Comparison of ENCODE assay signal across 9 mouse cellular contexts in the genomic region with DNA sequence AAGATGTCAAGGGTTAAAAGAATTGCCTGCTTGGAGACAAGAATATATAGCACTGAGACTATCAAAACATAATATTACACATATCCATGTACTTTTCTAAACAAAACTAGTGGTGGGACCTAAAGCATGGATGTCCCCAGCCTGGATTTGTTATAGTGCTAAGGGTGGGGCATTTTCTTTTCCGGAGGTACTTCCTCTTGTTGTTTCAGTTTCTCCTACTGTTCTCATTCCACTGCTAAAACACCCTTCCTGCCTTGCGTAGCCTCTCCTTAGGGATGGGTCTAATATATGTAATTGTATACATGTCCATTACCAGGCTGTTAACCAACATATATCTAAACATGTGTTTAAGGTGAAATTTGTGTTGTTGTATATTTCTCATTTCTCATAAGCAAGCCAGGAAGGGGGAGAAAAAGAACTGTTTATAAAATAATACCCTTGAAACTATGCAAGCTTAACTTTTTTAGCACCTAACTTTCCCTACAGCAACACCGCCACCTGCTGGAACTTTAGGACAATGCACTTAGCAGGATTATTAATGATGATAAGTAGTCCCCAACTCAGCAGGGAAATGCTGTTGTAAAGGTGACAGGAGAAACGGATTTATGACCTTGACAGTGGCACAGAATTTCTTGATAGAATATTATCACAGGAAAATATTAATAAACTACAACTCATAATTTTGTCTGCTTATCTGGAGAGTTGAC. TPM values are rescaled to one million over a fixed set of nuclear protein-coding genes. Genes with fewer than 3 reads are reported as not detected.
DNase-seq lines count a peak whose midpoint lies in the region; ATAC-seq lines count a peak whose summit lies in the region.
"Had no signal": no experiment of that assay in that cellular context is flagged by ENCODE, and none has a peak within 500 bp of the region (broad histone marks: within the 10 kb centered on the region; RNA-seq: fewer than 3 reads in every experiment).

No protein-coding gene starts in this region.

- no peak overlapping the region for H3K4me3 ChIP-seq in liver, embryonic 11.5 days (ENCODE audit: low read depth, low read length)
- H3K4me3 ChIP-seq in intestine, embryonic 14.5 days (ENCODE audit: low read depth, low read length): no peak overlapping the region
- H3K4me3 ChIP-seq: neural tube, embryonic 13.5 days had no signal

- no peak overlapping the region for H3K4me2 ChIP-seq in liver, embryonic 11.5 days
- no peak overlapping the region for H3K4me2 ChIP-seq in intestine, embryonic 14.5 days (ENCODE audit: low read length)
- H3K4me2 ChIP-seq: neural tube, embryonic 13.5 days had no signal

- intact Hi-C loops in left cerebral cortex, postnatal 14 days (cut with DNase I): loop anchor here (10.0 kb wide), 1 partner anchor 156 kb away; a partner anchor contains a TSS

- DNase-seq in liver: peak; percentile 51
- DNase-seq in liver, embryonic 11.5 days (ENCODE audit: low spot score): no peak
- peak; percentile 85 for DNase-seq in adipocyte (ENCODE audit: low spot score)
- peak; percentile 75 for DNase-seq in embryo, embryonic 11 days
- peak; percentile 79 for DNase-seq in intestine, embryonic 14.5 days (ENCODE audit: low spot score)
- peak; percentile 53 to 83 for DNase-seq in left cerebral cortex, postnatal 14 days (ENCODE audit: low spot score in 2 of 2)
- peak; percentile 58 to 66 for DNase-seq in natural killer cell, adult 2 months (ENCODE audit: low spot score in 2 of 2)
- DNase-seq in thymus, postnatal 10 days (ENCODE audit: low spot score in 2 of 2): peak; percentile 40 to 70

- no peaks in the 10 kb centered on the region for H3K9me3 ChIP-seq in liver, embryonic 11.5 days (ENCODE audit: control insufficient read depth, low read length)
- no peaks in the 10 kb centered on the region for H3K9me3 ChIP-seq in intestine, embryonic 14.5 days (ENCODE audit: control insufficient read depth, low read length)
- H3K9me3 ChIP-seq: neural tube, embryonic 13.5 days had no signal

- H3K27me3 ChIP-seq in liver, embryonic 11.5 days (replicated peaks; ENCODE audit: control insufficient read depth, insufficient read depth, low read length): no peaks in the 10 kb centered on the region
- no peaks in the 10 kb centered on the region for H3K27me3 ChIP-seq in intestine, embryonic 14.5 days (replicated peaks; ENCODE audit: control insufficient read depth, insufficient read depth, low read length)
- H3K27me3 ChIP-seq: neural tube, embryonic 13.5 days had no signal

- no peak overlapping the region for H3K9ac ChIP-seq in liver, embryonic 11.5 days (ENCODE audit: low read depth, low read length)
- no peak overlapping the region for H3K9ac ChIP-seq in intestine, embryonic 14.5 days (ENCODE audit: low read length)
- H3K9ac ChIP-seq: neural tube, embryonic 13.5 days had no signal

- 27% methylated on average over 4 of the region's 4 CpGs for WGBS in liver, embryonic 11.5 days
- 24% methylated on average over 4 of the region's 4 CpGs for WGBS in intestine, embryonic 14.5 days

- no peaks in the 10 kb centered on the region for H3K36me3 ChIP-seq in liver, embryonic 11.5 days (ENCODE audit: control insufficient read depth, insufficient read depth, low read length)
- H3K36me3 ChIP-seq in intestine, embryonic 14.5 days (ENCODE audit: control insufficient read depth, insufficient read depth, low read length): no peaks in the 10 kb centered on the region
- H3K36me3 ChIP-seq: neural tube, embryonic 13.5 days had no signal

- no peaks in the 10 kb centered on the region for H3K4me1 ChIP-seq in liver, embryonic 11.5 days (replicated peaks; ENCODE audit: control insufficient read depth, insufficient read depth, low read length)
- no peaks in the 10 kb centered on the region for H3K4me1 ChIP-seq in intestine, embryonic 14.5 days (replicated peaks; ENCODE audit: control insufficient read depth, insufficient read depth, low read length)
- H3K4me1 ChIP-seq: neural tube, embryonic 13.5 days had no signal

- H3K27ac ChIP-seq in liver, embryonic 11.5 days (ENCODE audit: low read depth, low read length): no peak overlapping the region
- H3K27ac ChIP-seq in intestine, embryonic 14.5 days (ENCODE audit: low read depth): no peak overlapping the region
- H3K27ac ChIP-seq: neural tube, embryonic 13.5 days had no signal

- ATAC-seq in liver, embryonic 11.5 days (replicated peaks; ENCODE audit: low FRiP score): no peak
- no peak for ATAC-seq in intestine, embryonic 14.5 days (replicated peaks; ENCODE audit: low FRiP score, low TSS enrichment, low read depth)

RNA-seq across cellular contexts. Expression of a gene that starts 41.9 kb away (rescaled TPM):
- not detected in 2 replicates for polyA plus RNA-seq in liver, embryonic 11.5 days (2014; fragmentation: Nextera tagmentation; extraction: Ambion mirVana)
- polyA plus RNA-seq in intestine, embryonic 14.5 days (2014; fragmentation: Nextera tagmentation; extraction: Ambion mirVana): 0.22 and 0.23 TPM in 2 replicates
- under 1 TPM; 0.24 to 0.27 TPM for total RNA-seq in left cerebral cortex, postnatal 14 days (2021)
